Mouse (Mus musculus): ENCODE data around the gene 2200002D01Rik.

GRCm38 (mm10) chr7:29230560-29230959 is 17.7 kb downstream of the 2200002D01Rik start:
- TF ChIP-seq CTCF (IDR thresholded peaks at IDR 0.05; ENCODE audit: extremely low read depth, insufficient read depth, low read length) (no peak), POLR2A (IDR thresholded peaks at IDR 0.05; ENCODE audit: extremely low read depth, insufficient read depth, low read length) (no peak)
